Mouse (Mus musculus): ENCODE results near the gene Zfp213. TPM values are rescaled to one million over a fixed set of nuclear protein-coding genes. Genes with fewer than 3 reads are reported as not detected.

Gene Zfp213
- polyA plus RNA-seq (2021) = 8.6 TPM

DNA sequence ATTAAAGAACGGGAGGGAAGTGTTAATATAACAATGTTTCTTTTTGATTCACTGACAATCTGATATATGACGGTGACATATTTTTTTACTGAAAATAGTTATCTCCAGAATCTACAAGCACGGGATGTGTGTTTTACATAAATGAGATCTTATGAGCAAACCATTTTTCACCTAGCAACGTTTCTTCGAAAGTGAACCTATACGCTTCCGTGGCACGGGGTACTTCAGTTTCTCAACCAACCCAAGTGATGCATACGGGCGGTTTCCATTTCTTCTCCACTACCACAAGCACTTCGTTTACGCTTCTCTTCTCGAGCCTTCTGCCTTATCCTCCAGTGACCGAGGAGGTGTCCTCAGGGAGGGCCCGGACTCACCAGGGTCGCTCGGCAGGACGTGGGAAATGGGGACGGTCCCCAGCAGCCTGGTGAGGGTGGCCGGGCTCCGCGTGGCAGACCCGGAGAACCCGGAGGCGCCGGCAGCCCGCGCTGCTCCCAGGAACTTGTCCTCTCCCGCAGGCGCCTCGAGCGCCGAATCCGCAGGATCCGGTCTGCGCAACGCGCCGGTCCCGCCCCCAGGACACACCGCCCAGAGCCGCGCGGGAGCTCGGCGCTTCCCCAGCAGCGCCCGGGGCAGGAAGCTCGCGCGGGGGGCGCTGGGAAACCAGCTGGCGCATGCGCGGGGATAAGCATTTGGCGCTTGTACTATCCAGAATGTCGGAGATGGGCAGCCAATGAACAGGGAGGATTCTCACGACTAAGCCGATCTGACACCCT is at the start of gene Zfp213:
Zfp213 (minus strand) TSS at position 644 of the 773 bp plus-strand sequence.
- no peak for TF ChIP-seq CTCF (IDR thresholded peaks at IDR 0.05)
- ATAC-seq (peak; percentile 97), DNase-seq (ENCODE audit: low read depth, low spot score) (peak; percentile 76)
- in situ Hi-C loops (cut with MboI; ENCODE audit: low pct_unique_long_range_greater_than_20kb) = loop anchor here (25.0 kb wide), 2 partner anchors 1601 to 1851 kb away; partner anchors contain the start of genes Zfp760, Zfp942 and Zfp943
- POLR2A ChIA-PET = interaction anchor here (1.0 to 3.1 kb wide), 2 partner anchors 12 to 17 kb away, joined by 3 to 18 read pairs; no protein-coding TSS in a partner anchor
- CTCF ChIA-PET = interaction anchor here (1.0 to 1.5 kb wide), 4 partner anchors 13 to 137 kb away, joined by 3 to 8 read pairs (median 4); no protein-coding TSS in a partner anchor
- no peaks in the 10 kb centered on the region for H3K27me3 ChIP-seq

DNA sequence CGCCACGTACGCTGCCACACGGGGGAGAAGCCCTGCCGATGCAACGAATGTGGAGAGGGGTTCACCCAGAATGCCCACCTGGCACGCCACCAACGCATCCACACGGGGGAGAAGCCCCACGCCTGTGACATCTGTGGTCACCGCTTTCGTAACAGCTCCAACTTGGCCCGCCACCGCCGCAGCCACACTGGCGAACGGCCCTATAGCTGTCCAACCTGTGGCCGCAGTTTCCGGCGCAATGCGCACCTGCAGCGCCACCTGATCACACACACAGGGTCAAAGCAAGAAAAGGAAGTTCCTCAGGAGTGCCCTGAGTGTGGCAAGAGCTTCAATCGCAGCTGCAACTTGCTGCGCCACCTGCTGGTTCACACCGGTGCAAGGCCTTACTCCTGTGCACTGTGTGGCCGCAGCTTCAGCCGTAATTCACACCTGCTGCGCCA is 46.3 kb upstream of the Zfp213 start:
- TF ChIP-seq CTCF (IDR thresholded peaks at IDR 0.05) = peak; percentile 94
- POLR2A ChIA-PET = no interaction called here
- CTCF ChIA-PET = interaction anchor here (0.6 to 2.6 kb wide), 17 partner anchors 9 to 392 kb away, joined by 3 to 16 read pairs (median 5); partner anchors contain the start of genes Zfp13, Zfp213 and Zscan10
- in situ Hi-C loops (cut with MboI; ENCODE audit: low pct_unique_long_range_greater_than_20kb) = no loop called here
- ATAC-seq (peak; percentile 71), DNase-seq (ENCODE audit: low read depth, low spot score) (no peak)
- peaks cover 30% of the 10 kb centered on the region for H3K27me3 ChIP-seq

DNA sequence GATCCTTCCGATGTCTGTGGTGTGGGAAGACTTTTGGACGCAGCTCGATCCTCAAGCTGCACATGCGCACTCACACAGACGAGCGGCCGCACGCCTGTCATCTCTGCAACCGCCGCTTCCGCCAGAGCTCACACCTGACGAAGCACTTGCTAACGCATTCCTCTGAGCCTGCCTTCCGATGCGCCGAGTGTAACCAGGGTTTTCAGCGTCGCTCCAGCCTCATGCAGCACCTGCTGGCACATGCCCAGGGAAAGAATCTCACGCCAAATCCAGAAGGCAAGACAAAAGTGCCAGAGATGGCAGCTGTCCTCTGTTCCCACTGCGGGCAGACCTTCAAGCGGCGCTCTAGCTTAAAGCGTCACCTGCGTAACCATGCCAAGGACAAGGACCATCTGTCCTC is 45.6 kb upstream of the Zfp213 start:
- TF ChIP-seq CTCF (IDR thresholded peaks at IDR 0.05) = no peak
- POLR2A ChIA-PET = no interaction called here
- DNase-seq (ENCODE audit: low read depth, low spot score) = no peak
- in situ Hi-C loops (cut with MboI; ENCODE audit: low pct_unique_long_range_greater_than_20kb) = no loop called here
- CTCF ChIA-PET = interaction anchor here (1.5 to 2.6 kb wide), 11 partner anchors 8 to 391 kb away, joined by 3 to 15 read pairs (median 6); partner anchors contain the start of genes Zfp213 and Zscan10
- no peak for ATAC-seq
- peaks cover 30% of the 10 kb centered on the region for H3K27me3 ChIP-seq

DNA sequence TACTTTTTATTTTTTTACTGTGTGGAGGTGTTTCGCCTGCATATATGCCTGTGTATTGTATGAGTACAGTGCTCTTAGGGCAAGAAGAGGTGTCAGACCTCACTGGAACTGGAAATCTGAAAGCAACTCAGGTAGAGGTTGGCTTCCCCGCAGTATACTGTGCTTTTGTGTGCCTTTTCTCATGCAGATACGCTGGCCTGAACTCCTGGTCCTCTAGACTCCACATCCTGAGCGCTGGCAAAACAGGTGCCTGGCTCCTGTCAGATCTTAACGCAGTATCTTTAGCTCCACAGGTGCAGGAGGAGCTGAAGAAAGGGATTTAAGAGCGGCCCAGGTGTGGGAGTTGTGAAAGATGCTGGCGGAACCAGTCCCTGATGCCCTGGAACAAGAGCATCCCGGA is 41.2 kb upstream of the Zfp213 start:
- POLR2A ChIA-PET = no interaction called here
- DNase-seq (ENCODE audit: low read depth, low spot score) (no peak), ATAC-seq (no peak)
- CTCF ChIA-PET = interaction anchor here (1.5 to 2.4 kb wide), 2 partner anchors 12 to 45 kb away, joined by 5 to 9 read pairs; no protein-coding TSS in a partner anchor
- no peak for TF ChIP-seq CTCF (IDR thresholded peaks at IDR 0.05)
- H3K27me3 ChIP-seq = peaks cover 12% of the 10 kb centered on the region
- in situ Hi-C loops (cut with MboI; ENCODE audit: low pct_unique_long_range_greater_than_20kb) = no loop called here

DNA sequence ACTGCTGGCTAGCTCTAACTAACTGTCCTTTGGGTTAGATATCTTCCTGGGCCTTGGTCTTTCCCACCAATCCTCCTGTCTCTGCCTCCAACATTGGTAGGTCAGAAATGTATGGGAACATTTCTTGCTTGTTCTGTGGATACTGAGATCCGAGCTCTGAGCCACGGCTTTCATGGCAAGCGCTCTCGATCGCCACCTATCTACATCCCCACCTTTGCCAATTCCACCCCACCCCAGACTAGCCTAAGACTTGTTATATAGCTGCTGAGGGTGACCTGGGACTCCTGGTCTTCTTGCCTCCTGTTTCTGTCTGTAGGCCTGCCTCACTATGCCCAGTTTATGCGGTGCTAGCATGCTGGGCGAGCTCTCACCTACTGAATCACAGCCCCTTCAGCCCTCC is 40.4 kb upstream of the Zfp213 start:
- POLR2A ChIA-PET = no interaction called here
- no peak for TF ChIP-seq CTCF (IDR thresholded peaks at IDR 0.05)
- DNase-seq (ENCODE audit: low read depth, low spot score) (no peak), ATAC-seq (no peak)
- in situ Hi-C loops (cut with MboI; ENCODE audit: low pct_unique_long_range_greater_than_20kb) = no loop called here
- H3K27me3 ChIP-seq = peaks cover 12% of the 10 kb centered on the region
- CTCF ChIA-PET = interaction anchor here (1.3 to 2.4 kb wide), 4 partner anchors 12 to 45 kb away, joined by 4 to 9 read pairs (median 5); no protein-coding TSS in a partner anchor

DNA sequence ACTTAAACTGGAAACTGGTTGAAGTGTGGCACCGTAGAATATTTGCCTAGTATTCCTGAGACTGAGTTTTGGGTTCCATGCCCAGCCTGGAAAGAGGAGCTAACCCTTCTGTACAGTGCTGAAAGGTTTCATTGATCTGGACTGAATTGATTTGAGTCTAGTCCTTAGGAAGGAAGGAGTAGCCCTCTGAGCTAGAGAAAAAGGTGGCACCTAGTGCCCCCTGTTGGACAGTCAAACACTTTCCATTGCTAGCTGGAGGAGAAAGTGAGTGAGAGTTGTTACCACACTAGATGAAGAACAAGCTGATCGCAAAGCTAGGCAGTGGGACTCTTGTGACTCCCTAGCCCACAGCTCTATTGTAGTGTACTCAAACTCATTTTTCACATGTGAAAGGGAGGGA is 39.5 kb upstream of the Zfp213 start:
- in situ Hi-C loops (cut with MboI; ENCODE audit: low pct_unique_long_range_greater_than_20kb) = no loop called here
- CTCF ChIA-PET = interaction anchor here (0.6 to 2.4 kb wide), 10 partner anchors 11 to 96 kb away, joined by 3 to 9 read pairs (median 3); partner anchors contain the start of gene Bicdl2
- TF ChIP-seq CTCF (IDR thresholded peaks at IDR 0.05) = peak; percentile 72

DNA sequence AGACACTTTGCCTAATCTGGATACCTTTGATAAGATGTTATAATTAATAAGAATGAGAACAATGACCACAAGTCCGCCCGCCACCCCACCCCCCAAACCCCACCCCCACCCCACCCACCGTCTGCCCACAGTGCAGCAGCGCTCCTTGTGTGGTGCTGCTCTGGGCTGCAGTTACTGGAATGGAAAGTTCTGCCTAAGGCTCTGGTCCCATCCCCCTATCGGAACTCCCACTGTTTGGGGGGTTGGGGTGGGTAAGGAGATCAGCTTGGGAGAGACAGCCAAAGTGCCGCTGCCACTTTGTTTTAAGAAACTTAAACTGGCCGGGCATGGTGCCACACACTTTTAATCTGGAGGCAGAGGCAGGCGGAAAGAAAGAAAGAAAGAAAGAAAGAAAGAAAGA is 39.0 kb upstream of the Zfp213 start:
- no peak for TF ChIP-seq CTCF (IDR thresholded peaks at IDR 0.05)
- in situ Hi-C loops (cut with MboI; ENCODE audit: low pct_unique_long_range_greater_than_20kb) = no loop called here
- ChIA-PET POLR2A (no interaction called here), CTCF (interaction anchor here (0.8 to 2.4 kb wide), 9 partner anchors 10 to 97 kb away, joined by 3 to 9 read pairs (median 3); partner anchors contain the start of gene Bicdl2)
- H3K27me3 ChIP-seq = peaks cover 12% of the 10 kb centered on the region
- no peak for ATAC-seq
- DNase-seq (ENCODE audit: low read depth, low spot score) = no peak

More for the DNA sequence above, 39.5 kb upstream of the Zfp213 start:
- DNase-seq (ENCODE audit: low read depth, low spot score) = no peak
- peak; percentile 25 for ATAC-seq
- H3K27me3 ChIP-seq = peaks cover 12% of the 10 kb centered on the region
- POLR2A ChIA-PET = no interaction called here

DNA sequence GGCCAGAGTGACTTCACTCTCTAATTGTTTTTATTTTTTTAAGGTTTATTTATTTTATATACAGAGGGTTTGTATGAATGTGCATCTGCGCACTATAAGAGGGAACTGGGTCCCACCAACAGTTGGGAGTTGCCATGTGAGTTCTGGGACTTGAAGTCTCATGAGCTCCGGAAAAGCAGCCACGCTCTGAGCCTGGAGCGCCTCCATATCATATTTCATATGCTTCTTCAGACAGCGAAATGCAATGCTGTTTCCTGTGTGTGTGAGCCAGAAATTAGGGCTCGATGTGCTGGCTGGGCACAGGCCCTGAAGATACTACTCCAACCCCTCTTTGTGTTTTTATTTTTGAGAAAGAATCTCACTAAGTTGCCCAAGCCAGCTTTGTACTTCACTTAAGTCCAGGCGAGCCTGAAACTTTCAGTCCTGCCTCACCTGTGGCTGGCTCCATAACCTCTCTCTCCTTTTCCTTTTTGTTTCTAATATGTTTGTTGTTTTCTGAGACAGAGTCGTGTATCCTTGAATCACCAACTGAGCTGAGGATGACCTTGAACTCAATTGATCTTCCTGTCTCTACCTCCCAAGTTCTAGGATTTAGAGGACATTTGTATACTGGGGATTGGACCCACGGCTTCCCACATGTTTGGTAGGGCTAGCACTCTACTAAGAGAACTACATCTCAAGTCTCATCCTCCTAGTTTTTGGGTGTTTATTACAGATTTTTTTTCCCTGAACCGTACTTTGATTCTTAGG is 38.0 kb upstream of the Zfp213 start:
- POLR2A ChIA-PET = no interaction called here
- ATAC-seq = no peak

DNA sequence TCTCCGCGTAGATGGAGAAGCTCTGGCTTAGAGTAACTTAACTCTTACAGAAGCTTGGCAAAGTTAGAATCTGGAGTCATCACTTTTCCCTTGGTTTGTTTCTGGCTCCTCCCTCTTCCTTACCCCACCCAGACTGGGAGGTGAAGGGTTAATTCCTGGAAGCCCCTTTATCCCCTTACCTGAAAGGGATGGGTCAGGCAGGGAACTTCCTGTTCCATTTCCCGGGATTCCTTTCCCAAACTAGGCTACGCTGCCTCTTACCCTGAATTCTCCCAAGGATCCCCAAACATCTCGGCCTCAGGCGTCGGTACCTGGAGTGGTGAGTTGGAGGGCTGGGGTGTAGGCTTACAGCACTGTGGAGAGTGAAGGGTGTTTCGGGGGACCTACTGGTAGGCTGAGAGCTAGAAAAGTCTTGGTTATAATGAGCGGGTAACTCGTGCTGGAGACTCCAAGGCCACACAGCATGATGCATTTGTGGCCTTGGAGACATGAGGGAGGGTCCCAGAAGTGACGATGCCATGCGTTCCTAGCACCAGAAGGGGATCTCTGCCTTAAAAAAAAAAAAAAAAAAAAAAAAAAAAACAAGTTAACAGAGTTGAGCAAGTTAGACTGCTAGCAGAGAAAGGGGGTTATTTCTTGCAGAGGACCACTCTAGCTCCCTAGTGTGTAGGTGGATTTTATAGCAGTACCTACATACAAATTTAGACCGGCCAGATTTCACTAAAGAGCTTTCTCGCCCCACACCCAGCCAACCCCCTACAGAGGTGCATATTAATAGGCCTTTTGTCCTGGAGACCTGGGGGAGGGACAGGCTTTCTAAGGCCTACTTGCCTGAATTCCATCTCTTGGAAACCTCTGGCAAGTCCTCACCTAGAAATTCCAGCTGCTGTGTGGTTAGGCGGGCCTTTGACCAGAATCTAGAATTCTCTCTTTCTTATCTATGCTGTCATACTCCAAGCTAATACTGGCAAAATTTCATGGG is 36.9 kb upstream of the Zfp213 start, which contains the start of gene Zscan10:
Zscan10 (plus strand) TSS at position 216 of the 982 bp plus-strand sequence.
- TF ChIP-seq CTCF (IDR thresholded peaks at IDR 0.05) = no peak
- ChIA-PET POLR2A (interaction anchor here (0.6 kb wide), 1 partner anchor 38 kb away, joined by 3 read pairs; no protein-coding TSS in a partner anchor), CTCF (interaction anchor here (0.9 to 2.5 kb wide), 3 partner anchors 10 to 41 kb away, joined by 3 to 11 read pairs (median 4); no protein-coding TSS in a partner anchor)
- H3K27me3 ChIP-seq = peaks cover 4% of the 10 kb centered on the region
- no peak for ATAC-seq
- no peak for DNase-seq (ENCODE audit: low read depth, low spot score)
- in situ Hi-C loops (cut with MboI; ENCODE audit: low pct_unique_long_range_greater_than_20kb) = no loop called here

More for the DNA sequence above, 38.0 kb upstream of the Zfp213 start:
- CTCF ChIA-PET = interaction anchor here (1.8 to 2.5 kb wide), 2 partner anchors 9 to 42 kb away, joined by 4 to 11 read pairs; no protein-coding TSS in a partner anchor
- peaks cover 11% of the 10 kb centered on the region for H3K27me3 ChIP-seq
- no peak for TF ChIP-seq CTCF (IDR thresholded peaks at IDR 0.05)
- in situ Hi-C loops (cut with MboI; ENCODE audit: low pct_unique_long_range_greater_than_20kb) = no loop called here
- no peak for DNase-seq (ENCODE audit: low read depth, low spot score)
